11 mouse cellular contexts compared by ENCODE assay signal in the genomic region with DNA sequence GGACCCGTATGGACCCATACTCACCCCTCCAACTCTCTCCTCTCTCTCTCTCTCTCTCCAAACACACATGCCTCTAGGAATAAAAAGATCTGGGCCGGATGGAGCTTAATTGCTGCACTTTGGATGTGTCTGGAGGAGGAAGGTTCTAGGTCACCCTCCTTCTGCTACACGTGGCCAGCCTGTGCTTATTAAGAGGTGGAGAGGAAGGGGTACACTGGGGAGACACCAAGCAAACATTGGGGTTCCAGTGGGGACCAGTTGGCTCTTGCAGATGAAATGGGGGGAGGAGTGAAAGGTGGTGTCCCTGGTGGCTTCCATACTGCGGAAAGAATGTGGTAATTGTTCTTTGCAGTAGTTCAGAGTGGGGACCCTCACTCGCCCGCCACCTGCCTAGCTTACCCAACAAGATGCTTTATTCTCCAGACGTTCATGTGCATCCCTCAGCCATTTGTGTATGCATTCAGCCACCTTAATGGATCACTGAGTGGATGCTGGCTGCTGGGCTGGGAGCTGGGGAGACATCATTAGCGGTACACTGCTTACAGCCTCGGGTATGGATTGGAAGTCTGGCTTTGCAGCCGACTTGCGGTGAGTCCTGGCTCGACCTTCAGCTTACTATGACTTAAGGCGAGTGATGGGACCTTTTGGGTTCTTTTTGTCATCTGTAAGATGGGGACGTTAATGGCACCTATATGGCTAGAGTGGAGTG. TPM values are rescaled to one million over a fixed set of nuclear protein-coding genes. Genes with fewer than 3 reads are reported as not detected.
DNase-seq lines count a peak whose midpoint lies in the region; ATAC-seq and TF ChIP-seq lines count a peak whose summit lies in the region.
"Had no signal": no experiment of that assay in that cellular context is flagged by ENCODE, and none has a peak within 500 bp of the region (broad histone marks: within the 10 kb centered on the region; RNA-seq: fewer than 3 reads in every experiment).

No protein-coding gene starts in this region.

- intact Hi-C loops in gastrocnemius, adult 2 months (cut with DNase I) = no loop called here

- no peaks in the 10 kb centered on the region for H3K27me3 ChIP-seq in kidney, postnatal 0 days (ENCODE audit: insufficient read depth, low read length)
- no peaks in the 10 kb centered on the region for H3K27me3 ChIP-seq in kidney, adult 2 months (replicated peaks; ENCODE audit: control insufficient read depth, insufficient read depth, low read length)
- H3K27me3 ChIP-seq in E14TG2a.4 (ENCODE audit: insufficient read depth, low read length) = no peaks in the 10 kb centered on the region
- H3K27me3 ChIP-seq: stomach, embryonic 15.5 days had no signal

- peaks cover 20% of the 10 kb centered on the region for H3K4me1 ChIP-seq in kidney, postnatal 0 days (replicated peaks; ENCODE audit: insufficient read depth, low read length)
- H3K4me1 ChIP-seq in kidney, adult 2 months (ENCODE audit: control insufficient read depth, insufficient read depth, low read length) = peaks cover 5% of the 10 kb centered on the region
- H3K4me1 ChIP-seq in E14TG2a.4 (replicated peaks; ENCODE audit: low read depth, low read length) = peaks cover 93% of the 10 kb centered on the region
- H3K4me1 ChIP-seq in embryonic fibroblast, embryonic 13.5 days (ENCODE audit: control insufficient read depth, insufficient read depth, low read length) = peaks cover 5% of the 10 kb centered on the region; the same call in 1 of the 2 replicates

- no peak for ATAC-seq in kidney, postnatal 0 days (replicated peaks; ENCODE audit: low FRiP score, low read depth)

- H3K36me3 ChIP-seq in kidney, postnatal 0 days (ENCODE audit: insufficient read depth, low read length) = no peaks in the 10 kb centered on the region
- no peaks in the 10 kb centered on the region for H3K36me3 ChIP-seq in kidney, adult 2 months (ENCODE audit: control insufficient read depth, insufficient read depth, low read length)
- no peaks in the 10 kb centered on the region for H3K36me3 ChIP-seq in E14TG2a.4 (ENCODE audit: insufficient read depth, low read length)
- H3K36me3 ChIP-seq: stomach, embryonic 15.5 days had no signal

- no peak for TF ChIP-seq POLR2A in kidney, adult 2 months (IDR thresholded peaks at IDR 0.05; ENCODE audit: low read depth, low read length)
- no peak for TF ChIP-seq POLR2A in embryonic fibroblast, embryonic 13.5 days (IDR thresholded peaks at IDR 0.05; ENCODE audit: low read depth, low read length)

- H3K27ac ChIP-seq in gastrocnemius, adult 2 months = peak overlapping the region; percentile 90
- peak overlapping the region; percentile 98; the same call in 1 of the 2 replicates for H3K27ac ChIP-seq in kidney, postnatal 0 days
- no peak overlapping the region for H3K27ac ChIP-seq in kidney, adult 2 months (ENCODE audit: insufficient read depth, low read depth, low read length)
- H3K27ac ChIP-seq in embryonic fibroblast, embryonic 13.5 days (ENCODE audit: insufficient read depth, low read length) = peak overlapping the region; percentile 31; the same call in 1 of the 2 replicates

- TF ChIP-seq CTCF in gastrocnemius, adult 2 months (IDR thresholded peaks at IDR 0.05) = no peak
- TF ChIP-seq CTCF in kidney, postnatal 0 days (IDR thresholded peaks at IDR 0.05; ENCODE audit: low read depth) = no peak
- TF ChIP-seq CTCF in kidney, adult 2 months (conservative IDR thresholded peaks at IDR 0.05; ENCODE audit: insufficient read depth, insufficient read length, low read depth, low read length) = no peak
- TF ChIP-seq CTCF in E14TG2a.4 (conservative IDR thresholded peaks at IDR 0.05; ENCODE audit: low read length) = no peak
- TF ChIP-seq CTCF in embryonic fibroblast, embryonic 13.5 days (IDR thresholded peaks at IDR 0.05; ENCODE audit: borderline replicate concordance, insufficient read depth, low read length) = no peak

- no peaks in the 10 kb centered on the region for H3K9me3 ChIP-seq in kidney, postnatal 0 days (replicated peaks; ENCODE audit: low read length)
- no peaks in the 10 kb centered on the region for H3K9me3 ChIP-seq in E14TG2a.4 (ENCODE audit: low read length)
- H3K9me3 ChIP-seq: stomach, embryonic 15.5 days had no signal

- 62% methylated on average over 14 of the region's 14 CpGs for WGBS in kidney, postnatal 0 days
- WGBS in kidney, adult 2 months = 74% methylated on average over 14 of the region's 14 CpGs

- no peak for DNase-seq in gastrocnemius, adult 2 months
- no peak for DNase-seq in gastrocnemius, postnatal 25 days
- DNase-seq in kidney, postnatal 0 days (ENCODE audit: low spot score) = no peak
- no peak for DNase-seq in kidney, adult 2 months
- no peak for DNase-seq in left cerebral cortex, adult 9 months (ENCODE audit: low spot score in 2 of 2)
- no peak for DNase-seq in urinary bladder, adult 2 months (ENCODE audit: low spot score)
- DNase-seq: cerebellum, postnatal 36 days; heart, postnatal 14 days had no signal

- H3K4me3 ChIP-seq in gastrocnemius, adult 2 months = no peak overlapping the region
- H3K4me3 ChIP-seq in kidney, postnatal 0 days (replicated peaks; ENCODE audit: low read depth, low read length) = no peak overlapping the region
- no peak overlapping the region for H3K4me3 ChIP-seq in kidney, adult 2 months (ENCODE audit: insufficient read depth, low read depth, low read length)
- H3K4me3 ChIP-seq in E14TG2a.4 (replicated peaks; ENCODE audit: low read length) = peak overlapping the region; percentile 49
- no peak overlapping the region for H3K4me3 ChIP-seq in embryonic fibroblast, embryonic 13.5 days (ENCODE audit: insufficient read depth, low read length)
- H3K4me3 ChIP-seq: stomach, embryonic 15.5 days had no signal

- no peak overlapping the region for H3K9ac ChIP-seq in kidney, postnatal 0 days (ENCODE audit: low read depth, low read length)
- H3K9ac ChIP-seq: stomach, embryonic 15.5 days had no signal

- H3K4me2 ChIP-seq in kidney, postnatal 0 days (ENCODE audit: low read length) = no peak overlapping the region
- H3K4me2 ChIP-seq: stomach, embryonic 15.5 days had no signal

RNA-seq across cellular contexts. Expression of gene Wasf2, which starts 14.4 kb away (rescaled TPM):
- total RNA-seq in gastrocnemius, adult 2 months (2021) = 10 to 100 TPM; 34.9 to 35.6 TPM
- 10 to 100 TPM; 33.8 to 39.7 TPM for total RNA-seq in gastrocnemius, postnatal 25 days (2021)
- 98.8 and 113 TPM in 2 replicates for polyA plus RNA-seq in kidney, postnatal 0 days (2015; fragmentation: Nextera tagmentation; extraction: Ambion mirVana)
- 37.0 and 45.7 TPM in 2 replicates for polyA plus RNA-seq in kidney, adult 2 months (2012; rRNA removed)
- polyA plus RNA-seq in embryonic fibroblast, embryonic 13.5 days (2011; ENCODE audit: insufficient read length, low read depth, missing spikeins) = 101 and 107 TPM in 2 replicates
- polyA plus RNA-seq in urinary bladder, adult 2 months (2012; rRNA removed) = 44.4 and 59.3 TPM in 2 replicates
